Mouse (Mus musculus) heart, adult 2 months (tissue): Measurements from ENCODE around the gene Tex264. TPM values are rescaled to one million over a fixed set of nuclear protein-coding genes. Genes with fewer than 3 reads are reported as not detected.
A peak's percentile ranks its signal among the peaks of the same experiment; 100 is the strongest.

Experiments used
- DNase-seq, 2 experiments: peaks; one replicate each; pipeline ENCODE4 v3.0.0; 2021
- H3K27ac ChIP-seq: fragments of 200-600 bp; 2 replicates; pipeline ENCODE4 v1.8.1; 2022
- H3K27me3 ChIP-seq: fragments of 200-500 bp; 2 replicates; pipeline ENCODE4 v1.6.1; 2012; ENCODE audit warnings: mild to moderate bottlenecking, low read length, inconsistent platforms, mixed read lengths; ENCODE audit not compliant: control insufficient read depth, insufficient read depth
- H3K36me3 ChIP-seq: fragments of 200-500 bp; 2 replicates; pipeline ENCODE4 v1.6.1; 2012; ENCODE audit warnings: low read length, inconsistent platforms; ENCODE audit not compliant: control insufficient read depth, insufficient read depth
- H3K4me1 ChIP-seq: fragments of 200-500 bp; 2 replicates; pipeline ENCODE4 v1.6.1; 2011; ENCODE audit warnings: low read length; ENCODE audit not compliant: control insufficient read depth, insufficient read depth
- H3K4me3 ChIP-seq: fragments of 200-600 bp; 2 replicates; pipeline ENCODE4 v1.8.1; 2022
- H3K79me2 ChIP-seq: fragments of 200-500 bp; replicated peaks from 2 replicates; pipeline ENCODE4 v1.6.1; 2012; ENCODE audit warnings: mild to moderate bottlenecking, inconsistent platforms, low read length, moderate library complexity, mixed read lengths; ENCODE audit not compliant: control insufficient read depth, insufficient read depth
- H3K9ac ChIP-seq: fragments of 200-500 bp; 2 replicates; pipeline ENCODE4 v1.6.1; 2012; ENCODE audit warnings: low read depth, mild to moderate bottlenecking, control low read depth, inconsistent platforms, low read length, mixed read lengths
- CTCF ChIP-seq: fragments of 200-600 bp; IDR thresholded peaks from 2 replicates; pipeline ENCODE4 v1.8.1; 2022; ENCODE audit warnings: antibody characterized with exemption, mild to moderate bottlenecking, moderate library complexity
- EP300 ChIP-seq: fragments of 200-500 bp; IDR thresholded peaks from 2 replicates; pipeline ENCODE4 v1.6.1; 2011; ENCODE audit warnings: low read depth, low read length, control low read depth; ENCODE audit not compliant: insufficient read depth
- POLR2A ChIP-seq: fragments of 200-500 bp; IDR thresholded peaks from 2 replicates; pipeline ENCODE4 v1.6.1; 2011; ENCODE audit warnings: mild to moderate bottlenecking, low read depth, low read length, control low read depth; ENCODE audit not compliant: insufficient read depth
- WGBS: fragments of 180-500 bp; shearing (Covaris S2); methylation state at CpG from one replicate; pipeline ENCODE4 v1.1.7; 2018; 5-methylcytosine and 5-hydroxymethylcytosine counted together
- intact Hi-C: fragments of 180-260 bp; cut with DNase I; formaldehyde crosslinking; loops from one replicate; pipeline ENCODE4 v1.15.1; 2025
- long read RNA-seq: library from polyadenylated mRNA; stranded (forward); transcript quantifications from one replicate; pipeline ENCODE4 v2.0.0, GENCODE M21; 2021
- polyA plus RNA-seq: library from polyadenylated mRNA; depleted of rRNA; stranded (reverse); fragments of >200 nt; gene quantifications from 2 replicates; pipeline ENCODE4 v1.2.3, GENCODE M21; 2012; rRNA removed
- total RNA-seq, 2 experiments: library from RNA; stranded (reverse); gene quantifications; 2 replicates each; pipeline ENCODE4 v1.2.3; 2021

Tex264 gene
- 10 to 100 TPM; 40.3 to 47.6 TPM for total RNA-seq
- 62.1 and 69.2 TPM in 2 replicates for polyA plus RNA-seq
- long read RNA-seq, transcript Tex264-203 (6 exons, 1,364 nt): minor isoform, 5 of 34 reads
- long read RNA-seq, transcript Tex264-202 (6 exons, 1,896 nt): minor isoform, 5 of 34 reads
- long read RNA-seq, transcript Tex264-201 (6 exons, 1,391 nt): major isoform, 14 of 34 reads
- long read RNA-seq, partial matches to known transcripts: 2 of 34 reads
- long read RNA-seq, other reads (novel, unspliced or antisense): 8 of 34 reads

DNA sequence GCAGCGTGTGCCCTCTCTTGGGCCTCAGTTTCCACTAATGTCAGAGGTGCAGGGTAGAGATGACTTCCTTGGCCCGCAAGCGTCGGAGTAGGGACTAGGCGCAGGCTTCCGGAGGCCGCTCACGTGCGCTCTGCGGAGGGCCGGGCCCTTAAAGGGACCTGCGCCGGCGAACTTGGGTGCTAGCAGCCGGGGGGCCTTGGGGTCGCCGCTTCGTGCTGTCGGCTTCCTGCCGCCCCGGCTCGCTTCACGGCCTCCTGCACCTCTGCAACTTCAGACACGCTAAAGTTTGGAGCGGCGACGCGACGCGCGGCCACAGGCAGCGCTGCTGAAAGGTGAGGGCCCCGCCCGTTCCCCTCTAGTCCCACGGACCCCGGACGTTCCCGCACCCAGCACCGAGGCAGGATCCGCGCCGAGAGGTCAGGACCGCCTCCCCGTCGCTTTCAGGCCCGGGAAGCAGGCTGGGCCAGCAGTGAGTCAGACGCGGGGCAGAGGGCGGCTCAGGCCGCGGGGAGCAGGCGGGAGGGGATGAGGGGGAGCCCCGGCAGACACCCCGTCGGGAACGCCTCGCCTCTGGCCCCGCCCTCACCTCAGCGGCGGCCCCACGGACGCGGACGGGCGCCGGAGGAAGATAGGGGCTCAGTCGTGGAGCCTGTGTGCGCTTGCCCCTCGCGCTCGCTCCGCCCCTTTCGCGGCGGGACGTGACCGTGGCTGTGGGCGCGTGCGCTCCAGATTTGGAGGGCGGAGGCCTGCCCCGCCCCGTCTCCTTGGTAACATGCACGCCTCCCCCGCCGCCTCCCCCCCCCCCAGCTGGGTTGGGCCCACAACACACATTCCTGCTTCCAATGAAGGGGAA lies at the start of gene Tex264:
Tex264 (minus strand) TSS at position 679 of the 853 bp plus-strand sequence.
- Histone ChIP-seq H3K27me3 (no peaks in the 10 kb centered on the region), H3K79me2 (no peaks in the 10 kb centered on the region), H3K9ac (peak within 1 kb of the TSS; percentile 79), H3K36me3 (no peaks in the 10 kb centered on the region), H3K4me3 (peak within 1 kb of the TSS; percentile 98), H3K27ac (peak within 1 kb of the TSS; percentile 90), H3K4me1 (peaks cover 4% of the 10 kb centered on the region)
- 1% methylated on average over 77 of the region's 86 CpGs for WGBS
- TF ChIP-seq EP300 (no peak), POLR2A (peak; percentile 45), CTCF (no peak)
- DNase-seq: peak; percentile 91 to 93
- intact Hi-C loops: loop anchor here (2.0 to 10.0 kb wide), 4 partner anchors 133 to 859 kb away; partner anchors contain the start of genes Cyb561d2, Mapkapk3, Nprl2 and Rbm15b

GRCm38 (mm10) chr9:106733690-106734089 lies 48.0 kb upstream of the Tex264 start:
- H3K36me3 ChIP-seq: no peaks in the 10 kb centered on the region
- DNase-seq: no peak
- no peak overlapping the region for H3K4me3 ChIP-seq
- WGBS: 80% methylated on average over 2 of the region's 2 CpGs
- intact Hi-C loops: no loop called here
- H3K27ac ChIP-seq: no peak overlapping the region
- no peak overlapping the region for H3K9ac ChIP-seq
- H3K79me2 ChIP-seq: peaks cover 1% of the 10 kb centered on the region; the same call in 1 of the 2 replicates
- no peaks in the 10 kb centered on the region for H3K4me1 ChIP-seq
- no peaks in the 10 kb centered on the region for H3K27me3 ChIP-seq
- TF ChIP-seq EP300 (no peak), POLR2A (no peak), CTCF (no peak)

DNA sequence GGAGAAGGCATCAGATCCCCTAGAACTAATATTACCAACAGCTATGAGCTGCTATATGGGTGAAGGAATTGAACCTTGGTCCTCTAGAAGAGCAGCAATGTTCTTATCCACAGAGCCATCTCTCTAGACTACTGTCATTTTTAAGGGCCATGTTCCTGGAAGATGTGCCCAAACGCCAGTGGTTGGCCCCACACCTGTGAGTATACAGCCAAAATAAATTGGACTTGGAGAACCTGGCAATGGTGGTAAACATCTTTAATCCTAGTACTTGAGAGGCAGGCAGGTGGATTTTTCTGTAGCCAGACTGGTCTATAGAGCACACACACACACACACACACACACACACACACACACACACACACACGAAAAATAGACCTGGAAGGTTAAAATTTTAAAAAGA lies 43.7 kb upstream of the Tex264 start:
- WGBS: 95% methylated on average over 2 of the region's 2 CpGs
- DNase-seq: no peak
- Histone ChIP-seq H3K79me2 (no peaks in the 10 kb centered on the region; the same call in 1 of the 2 replicates), H3K4me1 (peaks cover 2% of the 10 kb centered on the region), H3K36me3 (no peaks in the 10 kb centered on the region), H3K9ac (no peak overlapping the region), H3K4me3 (no peak overlapping the region), H3K27me3 (no peaks in the 10 kb centered on the region), H3K27ac (no peak overlapping the region)
- intact Hi-C loops: no loop called here
- no peak for TF ChIP-seq EP300
- TF ChIP-seq CTCF: no peak
- TF ChIP-seq POLR2A: no peak

- Histone ChIP-seq H3K79me2 (no peaks in the 10 kb centered on the region; the same call in 1 of the 2 replicates), H3K36me3 (no peaks in the 10 kb centered on the region), H3K4me3 (no peak overlapping the region), H3K9ac (no peak overlapping the region), H3K27me3 (no peaks in the 10 kb centered on the region), H3K4me1 (peaks cover 2% of the 10 kb centered on the region), H3K27ac (no peak overlapping the region)
- 73% methylated on average over 1 of the region's 1 CpGs for WGBS
- no peak for DNase-seq
- no peak for TF ChIP-seq EP300
- no peak for TF ChIP-seq POLR2A
- no peak for TF ChIP-seq CTCF
- intact Hi-C loops: no loop called here
Observed at GRCm38 (mm10) chr9:106726891-106727290, 41.2 kb upstream of the Tex264 start.

- Histone ChIP-seq H3K79me2 (no peaks in the 10 kb centered on the region; the same call in 1 of the 2 replicates), H3K27me3 (no peaks in the 10 kb centered on the region), H3K4me1 (peaks cover 2% of the 10 kb centered on the region), H3K27ac (no peak overlapping the region), H3K36me3 (no peaks in the 10 kb centered on the region), H3K9ac (no peak overlapping the region), H3K4me3 (no peak overlapping the region)
- no peak for TF ChIP-seq EP300
- no peak for TF ChIP-seq CTCF
- TF ChIP-seq POLR2A: no peak
- no peak for DNase-seq
- 92% methylated on average over 2 of the region's 2 CpGs for WGBS
- intact Hi-C loops: no loop called here
Observed at GRCm38 (mm10) chr9:106725435-106725834, 39.7 kb upstream of the Tex264 start.

DNA sequence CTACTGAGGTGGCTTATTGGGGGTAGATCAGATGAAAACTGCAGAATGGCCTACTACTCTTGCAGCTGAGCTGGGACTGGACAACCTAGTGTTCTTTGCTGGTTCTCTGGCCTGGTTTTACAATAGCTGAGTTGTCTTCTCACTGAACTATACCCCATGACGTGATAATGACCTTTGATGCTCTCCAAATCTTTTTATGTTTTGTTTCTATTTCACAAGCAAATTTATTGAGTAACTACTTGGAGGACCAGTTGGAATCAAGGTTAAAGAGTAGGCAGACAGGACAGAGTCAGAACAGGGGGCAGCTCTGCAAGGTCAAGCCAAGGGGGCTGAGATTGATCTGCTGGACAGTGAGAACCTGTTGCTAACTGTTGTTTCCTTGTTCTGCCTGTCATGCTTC lies 39.1 kb upstream of the Tex264 start:
- H3K4me1 ChIP-seq: peaks cover 2% of the 10 kb centered on the region
- 97% methylated on average over 1 of the region's 1 CpGs for WGBS
- no peak for DNase-seq
- H3K36me3 ChIP-seq: no peaks in the 10 kb centered on the region
- no peaks in the 10 kb centered on the region for H3K27me3 ChIP-seq
- no peak overlapping the region for H3K9ac ChIP-seq
- H3K4me3 ChIP-seq: no peak overlapping the region
- intact Hi-C loops: no loop called here
- H3K27ac ChIP-seq: no peak overlapping the region
- no peak for TF ChIP-seq POLR2A
- TF ChIP-seq CTCF: no peak
- no peak for TF ChIP-seq EP300
- no peaks in the 10 kb centered on the region; the same call in 1 of the 2 replicates for H3K79me2 ChIP-seq
